Mouse (Mus musculus) myocyte (in vitro differentiated cells): Measurements from ENCODE around the gene Ttll5. TPM values are rescaled to one million over a fixed set of nuclear protein-coding genes. Genes with fewer than 3 reads are reported as not detected.

Experiments used
- H3K27me3 ChIP-seq: one replicate; pipeline ENCODE4 v1.6.1; 2011; ENCODE audit not compliant: control insufficient read depth, insufficient read depth, insufficient read length
- H3K36me3 ChIP-seq: one replicate; pipeline ENCODE4 v1.6.1; 2011; ENCODE audit not compliant: control insufficient read depth, insufficient read depth
- H3K4me2 ChIP-seq: one replicate; pipeline ENCODE4 v1.6.1; 2011; ENCODE audit warnings: low read depth, control low read depth
- H3K4me3 ChIP-seq: one replicate; pipeline ENCODE4 v1.5.1; 2011; ENCODE audit warnings: mild to moderate bottlenecking, control low read depth, moderate library complexity
- H3K79me2 ChIP-seq: one replicate; pipeline ENCODE4 v1.6.1; 2011; ENCODE audit not compliant: control insufficient read depth, insufficient read depth
- H3ac ChIP-seq: one replicate; pipeline ENCODE4 v1.6.1; 2011; ENCODE audit not compliant: control insufficient read depth, insufficient read length
- CEBPB ChIP-seq: IDR thresholded peaks from 2 replicates; pipeline ENCODE4 v1.6.1; 2011; ENCODE audit warnings: mild to moderate bottlenecking, moderate library complexity; ENCODE audit not compliant: poor library complexity, insufficient read depth, severe bottlenecking
- E2F4 ChIP-seq: IDR thresholded peaks from one replicate; pipeline ENCODE4 v1.6.1; 2011; ENCODE audit warnings: mild to moderate bottlenecking, control low read depth, moderate library complexity; ENCODE audit not compliant: insufficient read depth
- MAX ChIP-seq: IDR thresholded peaks from one replicate; pipeline ENCODE4 v1.6.1; 2011; ENCODE audit warnings: low read depth, mild to moderate bottlenecking, control low read depth
- MYOD1 ChIP-seq, 3 experiments: IDR thresholded peaks; one replicate each; pipeline ENCODE4 v1.6.1; 2011; ENCODE audit warnings: control low read depth in 2 of 3, low read depth in 2 of 3, mild to moderate bottlenecking in 2 of 3, moderate library complexity in 1 of 3; ENCODE audit not compliant: insufficient read length in 2 of 3, control insufficient read depth in 1 of 3
- MYOG ChIP-seq, 3 experiments: IDR thresholded peaks; one replicate each; pipeline ENCODE4 v1.6.1; 2011; ENCODE audit warnings: control low read depth in 2 of 3, low read depth in 2 of 3, mild to moderate bottlenecking in 2 of 3; ENCODE audit not compliant: insufficient read length in 2 of 3, control insufficient read depth in 1 of 3, insufficient read depth in 1 of 3
- POLR2A ChIP-seq: IDR thresholded peaks from one replicate; pipeline ENCODE4 v1.6.1; 2011; ENCODE audit warnings: low read depth, mild to moderate bottlenecking, control low read depth, moderate library complexity; ENCODE audit not compliant: insufficient read length
- POLR2AphosphoS2 ChIP-seq: IDR thresholded peaks from one replicate; pipeline ENCODE4 v1.6.1; 2011; ENCODE audit warnings: low read depth, control low read depth; ENCODE audit not compliant: insufficient read length
- REST ChIP-seq: IDR thresholded peaks from one replicate; pipeline ENCODE4 v1.6.1; 2011; ENCODE audit warnings: mild to moderate bottlenecking, control low read depth, moderate library complexity; ENCODE audit not compliant: insufficient read depth, insufficient read length
- SRF ChIP-seq: IDR thresholded peaks from one replicate; pipeline ENCODE4 v1.6.1; 2011; ENCODE audit warnings: low read depth; ENCODE audit not compliant: control insufficient read depth, insufficient read length
- TCF12 ChIP-seq: IDR thresholded peaks from one replicate; pipeline ENCODE4 v1.6.1; 2011; ENCODE audit warnings: mild to moderate bottlenecking, control low read depth; ENCODE audit not compliant: poor library complexity, insufficient read depth, severe bottlenecking
- TCF3 ChIP-seq: IDR thresholded peaks from one replicate; pipeline ENCODE4 v1.6.1; 2011; ENCODE audit warnings: low read depth, control low read depth; ENCODE audit not compliant: insufficient read length
- USF1 ChIP-seq: IDR thresholded peaks from one replicate; pipeline ENCODE4 v1.6.1; 2011; ENCODE audit warnings: low read depth, mild to moderate bottlenecking, control low read depth, moderate library complexity
- polyA plus RNA-seq: library from polyadenylated mRNA; unstranded; fragments of >200 nt; fragmentation: generic; extraction: Trizol; gene quantifications from one replicate; pipeline ENCODE4 v1.2.1, GENCODE M21; 2012; ENCODE audit warnings: missing spikeins

The Ttll5 gene
- polyA plus RNA-seq, 1 experiment, result 36.2 TPM

GRCm38 (mm10) chr12:86078176-86078552, 253.7 kb downstream of the Ttll5 start:
- H3ac ChIP-seq, result peak overlapping the region; percentile 27
- peaks cover 54% of the 10 kb centered on the region for H3K79me2 ChIP-seq
- H3K27me3 ChIP-seq, result no peaks in the 10 kb centered on the region
- H3K4me2 ChIP-seq, result peak overlapping the region; percentile 67
- H3K4me3 ChIP-seq, result peak overlapping the region; percentile 78
- TF ChIP-seq POLR2A, result no peak
- TF ChIP-seq MYOG (IDR thresholded peaks at IDR 0.05; ENCODE audit: control insufficient read depth in 1 of 3, insufficient read depth in 1 of 3, insufficient read length in 2 of 3, low read depth in 2 of 3), result peak in 1 of 3 experiments; percentile 29
- peaks cover 5% of the 10 kb centered on the region for H3K36me3 ChIP-seq

DNA sequence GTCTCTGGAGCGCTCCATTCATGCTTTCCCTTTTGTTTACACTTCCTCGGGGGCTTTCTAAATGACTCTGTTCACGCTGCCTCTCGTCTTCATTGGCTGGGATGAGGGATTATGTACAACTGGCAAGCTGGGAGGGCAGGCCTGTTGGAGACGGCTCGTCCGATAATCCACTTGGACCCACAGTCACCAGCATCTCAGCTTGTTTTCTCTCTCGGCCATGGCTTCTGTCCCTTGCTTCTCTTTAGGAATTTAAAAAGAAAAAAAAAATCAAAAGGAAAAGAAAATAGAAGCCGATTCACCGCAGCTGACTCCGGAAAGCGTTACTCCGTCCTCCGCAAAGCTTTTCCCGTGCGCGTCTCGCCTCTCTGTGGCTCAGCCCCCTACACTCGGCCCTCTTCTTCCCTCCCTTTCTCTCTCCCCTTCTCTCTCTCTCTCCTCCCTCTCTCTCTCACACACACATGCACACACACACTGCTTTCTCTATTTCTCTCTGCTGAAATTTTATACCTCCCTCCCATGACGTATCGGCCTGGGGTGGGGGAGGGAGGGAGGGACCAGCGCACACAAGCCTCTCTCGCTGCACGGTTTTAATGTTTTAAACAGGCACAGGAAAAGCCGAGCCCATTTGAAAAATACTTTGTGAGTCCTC, 254.2 kb downstream of the Ttll5 start, which contains the start of gene Tgfb3:
Tgfb3 (minus strand) TSS at position 489 of the 649 bp plus-strand sequence.
- peak within 1 kb of the TSS; percentile 69 for H3K4me2 ChIP-seq
- no peaks in the 10 kb centered on the region for H3K27me3 ChIP-seq
- H3ac ChIP-seq, result peak within 1 kb of the TSS; percentile 27
- H3K4me3 ChIP-seq, result peak within 1 kb of the TSS; percentile 78
- H3K79me2 ChIP-seq, result peaks cover 53% of the 10 kb centered on the region
- peaks cover 5% of the 10 kb centered on the region for H3K36me3 ChIP-seq
- no peak for TF ChIP-seq MYOG (IDR thresholded peaks at IDR 0.05; ENCODE audit: control insufficient read depth in 1 of 3, insufficient read depth in 1 of 3, insufficient read length in 2 of 3, low read depth in 2 of 3)
- no peak for TF ChIP-seq MYOD1 (IDR thresholded peaks at IDR 0.05; ENCODE audit: control insufficient read depth in 1 of 3, insufficient read length in 2 of 3, low read depth in 2 of 3)
- no peak for TF ChIP-seq E2F4
- TF ChIP-seq TCF12, result no peak
- peak; percentile 77 for TF ChIP-seq POLR2A
- TF ChIP-seq MAX, result peak; percentile 31
- TF ChIP-seq POLR2AphosphoS2, result peak; percentile 82

- Histone ChIP-seq H3ac (peak overlapping the region; percentile 27), H3K79me2 (peaks cover 51% of the 10 kb centered on the region), H3K27me3 (no peaks in the 10 kb centered on the region), H3K36me3 (peaks cover 3% of the 10 kb centered on the region), H3K4me2 (peak overlapping the region; percentile 69), H3K4me3 (peak overlapping the region; percentile 78)
- peak in 2 of 3 experiments; percentile 26 to 51 for TF ChIP-seq MYOG (IDR thresholded peaks at IDR 0.05; ENCODE audit: control insufficient read depth in 1 of 3, insufficient read depth in 1 of 3, insufficient read length in 2 of 3, low read depth in 2 of 3)
- no peak for TF ChIP-seq CEBPB
- peak in 1 of 3 experiments; percentile 17 for TF ChIP-seq MYOD1 (IDR thresholded peaks at IDR 0.05; ENCODE audit: control insufficient read depth in 1 of 3, insufficient read length in 2 of 3, low read depth in 2 of 3)
- no peak for TF ChIP-seq POLR2A
- TF ChIP-seq POLR2AphosphoS2, result peak; percentile 16
- no peak for TF ChIP-seq TCF12
These were observed 254.8 kb downstream of the Ttll5 start for GRCm38 (mm10) chr12:86079202-86079667.

GRCm38 (mm10) chr12:86082481-86083012, 258.1 kb downstream of the Ttll5 start, which contains the start of gene Ift43:
TSS of gene Ift43 (plus strand) at chr12:86082541.
- Histone ChIP-seq H3K27me3 (no peaks in the 10 kb centered on the region), H3K4me2 (peak within 1 kb of the TSS; percentile 97), H3ac (peak within 1 kb of the TSS; percentile 22), H3K79me2 (peaks cover 21% of the 10 kb centered on the region), H3K36me3 (peaks cover 3% of the 10 kb centered on the region), H3K4me3 (peak within 1 kb of the TSS; percentile 59)
- TF ChIP-seq POLR2AphosphoS2, result peak; percentile 76
- TF ChIP-seq MAX, result no peak
- TF ChIP-seq E2F4, result no peak
- TF ChIP-seq CEBPB, result no peak
- TF ChIP-seq MYOG (IDR thresholded peaks at IDR 0.05; ENCODE audit: control insufficient read depth in 1 of 3, insufficient read depth in 1 of 3, insufficient read length in 2 of 3, low read depth in 2 of 3), result no peak
- TF ChIP-seq TCF12, result no peak
- no peak for TF ChIP-seq USF1
- TF ChIP-seq TCF3, result no peak
- no peak for TF ChIP-seq SRF
- no peak for TF ChIP-seq MYOD1 (IDR thresholded peaks at IDR 0.05; ENCODE audit: control insufficient read depth in 1 of 3, insufficient read length in 2 of 3, low read depth in 2 of 3)
- no peak for TF ChIP-seq REST
- peak; percentile 82 for TF ChIP-seq POLR2A

GRCm38 (mm10) chr12:86085873-86086272, 261.4 kb downstream of the Ttll5 start:
- peaks cover 4% of the 10 kb centered on the region for H3K36me3 ChIP-seq
- no peak for TF ChIP-seq POLR2A
- no peak for TF ChIP-seq TCF3
- no peaks in the 10 kb centered on the region for H3K27me3 ChIP-seq
- H3K79me2 ChIP-seq, result peaks cover 15% of the 10 kb centered on the region
- H3ac ChIP-seq, result no peak overlapping the region
- H3K4me3 ChIP-seq, result no peak overlapping the region
- H3K4me2 ChIP-seq, result no peak overlapping the region
